Mouse (Mus musculus): Measurements from ENCODE around the gene Mvb12b. TPM values are rescaled to one million over a fixed set of nuclear protein-coding genes. Genes with fewer than 3 reads are reported as not detected.
"Not testable (repeated sequence)": the region's sequence is repeated elsewhere in the genome, so short reads cannot be mapped to it uniquely, and the experiment has no call there.

Gene Mvb12b
- polyA plus RNA-seq, 1 experiment from 2014 or later, result 19.0 TPM

- peaks cover 27% of the 10 kb centered on the region for H3K4me1 ChIP-seq
- no peaks in the 10 kb centered on the region for H3K36me3 ChIP-seq
- no peak overlapping the region for H3K4me3 ChIP-seq
- no peaks in the 10 kb centered on the region for H3K9me3 ChIP-seq (replicated peaks)
- H3K27me3 ChIP-seq (ENCODE audit: low read depth, poor library complexity, severe bottlenecking), result peaks cover 2% of the 10 kb centered on the region
- no peak overlapping the region for H3K27ac ChIP-seq (replicated peaks)
- 81% methylated on average over 3 of the region's 3 CpGs for WGBS
- no peak for DNase-seq (ENCODE audit: low spot score)
These were observed 26.6 kb upstream of the Mvb12b start for GRCm38 (mm10) chr2:33914334-33914733.

- H3K27ac ChIP-seq (replicated peaks); H3K4me3 ChIP-seq; H3K27me3 ChIP-seq (ENCODE audit: low read depth, poor library complexity, severe bottlenecking); DNase-seq (ENCODE audit: low spot score); H3K36me3 ChIP-seq; H3K9me3 ChIP-seq (replicated peaks): not testable (repeated sequence)
- H3K4me1 ChIP-seq, result peaks cover 21% of the 10 kb centered on the region
- 70% methylated on average over 1 of the region's 1 CpGs for WGBS
These were observed 25.9 kb upstream of the Mvb12b start for GRCm38 (mm10) chr2:33913598-33913997.

- 70% methylated on average over 3 of the region's 3 CpGs for WGBS
- H3K9me3 ChIP-seq (replicated peaks), result no peaks in the 10 kb centered on the region
These were observed 25.0 kb upstream of the Mvb12b start for GRCm38 (mm10) chr2:33912741-33913140.

GRCm38 (mm10) chr2:33908374-33908773 is 20.6 kb upstream of the Mvb12b start:
- Histone ChIP-seq H3K36me3 (no peaks in the 10 kb centered on the region), H3K4me3 (no peak overlapping the region), H3K9me3 (replicated peaks) (no peaks in the 10 kb centered on the region), H3K27ac (replicated peaks) (no peak overlapping the region; the same call in 1 of the 2 replicates), H3K27me3 (ENCODE audit: low read depth, poor library complexity, severe bottlenecking) (no peaks in the 10 kb centered on the region), H3K4me1 (peaks cover 9% of the 10 kb centered on the region; the same call in 1 of the 2 replicates)
- WGBS, result 72% methylated on average over 8 of the region's 8 CpGs
- DNase-seq (ENCODE audit: low spot score), result no peak

More at GRCm38 (mm10) chr2:33912741-33913140, 25.0 kb upstream of the Mvb12b start:
- no peaks in the 10 kb centered on the region for H3K27me3 ChIP-seq (ENCODE audit: low read depth, poor library complexity, severe bottlenecking)
- H3K4me1 ChIP-seq, result peaks cover 24% of the 10 kb centered on the region
- no peak overlapping the region for H3K4me3 ChIP-seq
- DNase-seq (ENCODE audit: low spot score), result no peak
- H3K36me3 ChIP-seq, result no peaks in the 10 kb centered on the region
- H3K27ac ChIP-seq (replicated peaks), result 0 out of 2 replicates have a peak overlapping the region, but pooled peaks have one; percentile 28

- 92% methylated on average over 6 of the region's 6 CpGs for WGBS
- no peaks in the 10 kb centered on the region for H3K36me3 ChIP-seq
- DNase-seq (ENCODE audit: low spot score), result no peak
- no peaks in the 10 kb centered on the region for H3K9me3 ChIP-seq (replicated peaks)
- no peak overlapping the region for H3K27ac ChIP-seq (replicated peaks)
- no peaks in the 10 kb centered on the region for H3K27me3 ChIP-seq (ENCODE audit: low read depth, poor library complexity, severe bottlenecking)
- H3K4me1 ChIP-seq, result peaks cover 5% of the 10 kb centered on the region; the same call in 1 of the 2 replicates
- no peak overlapping the region for H3K4me3 ChIP-seq
These were observed 19.4 kb upstream of the Mvb12b start for GRCm38 (mm10) chr2:33907174-33907573.

- no peak overlapping the region for H3K27ac ChIP-seq (replicated peaks)
- H3K4me1 ChIP-seq, result peaks cover 3% of the 10 kb centered on the region; the same call in 1 of the 2 replicates
- no peak overlapping the region for H3K4me3 ChIP-seq
- 88% methylated on average over 3 of the region's 3 CpGs for WGBS
- 0 out of 2 replicates have a peak, but pooled peaks cover 3% of the 10 kb centered on the region for H3K9me3 ChIP-seq (replicated peaks)
- no peaks in the 10 kb centered on the region for H3K36me3 ChIP-seq
- DNase-seq (ENCODE audit: low spot score), result no peak
- H3K27me3 ChIP-seq (ENCODE audit: low read depth, poor library complexity, severe bottlenecking), result no peaks in the 10 kb centered on the region
These were observed 8.1 kb upstream of the Mvb12b start for GRCm38 (mm10) chr2:33895829-33896228.

GRCm38 (mm10) chr2:33893151-33893550 is 5.4 kb upstream of the Mvb12b start:
- Histone ChIP-seq H3K4me3 (no peak overlapping the region), H3K27me3 (ENCODE audit: low read depth, poor library complexity, severe bottlenecking) (no peaks in the 10 kb centered on the region), H3K9me3 (replicated peaks) (0 out of 2 replicates have a peak, but pooled peaks cover 3% of the 10 kb centered on the region), H3K4me1 (peaks cover 3% of the 10 kb centered on the region; the same call in 1 of the 2 replicates), H3K27ac (replicated peaks) (no peak overlapping the region), H3K36me3 (no peaks in the 10 kb centered on the region)
- no peak for DNase-seq (ENCODE audit: low spot score)
- WGBS, result 85% methylated on average over 3 of the region's 3 CpGs

GRCm38 (mm10) chr2:33892354-33892753 is 4.6 kb upstream of the Mvb12b start:
- Histone ChIP-seq H3K4me3 (no peak overlapping the region), H3K27ac (replicated peaks) (no peak overlapping the region), H3K27me3 (ENCODE audit: low read depth, poor library complexity, severe bottlenecking) (no peaks in the 10 kb centered on the region), H3K4me1 (peaks cover 9% of the 10 kb centered on the region), H3K9me3 (replicated peaks) (0 out of 2 replicates have a peak, but pooled peaks cover 3% of the 10 kb centered on the region), H3K36me3 (no peaks in the 10 kb centered on the region)
- WGBS, result 80% methylated on average over 7 of the region's 7 CpGs
- DNase-seq (ENCODE audit: low spot score), result no peak

GRCm38 (mm10) chr2:33888100-33888385 is 297 bp upstream of the Mvb12b start:
- no peak for DNase-seq (ENCODE audit: low spot score)
- WGBS, result 62% methylated on average over 6 of the region's 6 CpGs
- H3K36me3 ChIP-seq, result no peaks in the 10 kb centered on the region
- peaks cover 36% of the 10 kb centered on the region for H3K4me1 ChIP-seq
- peaks cover 7% of the 10 kb centered on the region; the same call in 1 of the 2 replicates for H3K27me3 ChIP-seq (ENCODE audit: low read depth, poor library complexity, severe bottlenecking)
- peak overlapping the region; percentile 98 for H3K27ac ChIP-seq (replicated peaks)
- H3K9me3 ChIP-seq (replicated peaks), result 0 out of 2 replicates have a peak, but pooled peaks cover 3% of the 10 kb centered on the region
- peak overlapping the region; percentile 95 for H3K4me3 ChIP-seq

- peaks cover 39% of the 10 kb centered on the region for H3K4me1 ChIP-seq
- peak; percentile 63 for DNase-seq (ENCODE audit: low spot score)
- WGBS, result 2% methylated on average over 49 of the region's 51 CpGs
These were observed 1.1 kb downstream of the Mvb12b start for GRCm38 (mm10) chr2:33886386-33887327.

GRCm38 (mm10) chr2:33885264-33885651 is 2.5 kb downstream of the Mvb12b start:
- peaks cover 9% of the 10 kb centered on the region; the same call in 1 of the 2 replicates for H3K36me3 ChIP-seq
- no peaks in the 10 kb centered on the region for H3K9me3 ChIP-seq (replicated peaks)
- DNase-seq (ENCODE audit: low spot score), result no peak
- H3K4me3 ChIP-seq, result peak overlapping the region; percentile 95; the same call in 1 of the 2 replicates
- peak overlapping the region; percentile 98 for H3K27ac ChIP-seq (replicated peaks)
- peaks cover 19% of the 10 kb centered on the region; the same call in 1 of the 2 replicates for H3K27me3 ChIP-seq (ENCODE audit: low read depth, poor library complexity, severe bottlenecking)
- peaks cover 45% of the 10 kb centered on the region for H3K4me1 ChIP-seq
- WGBS, result 96% methylated on average over 3 of the region's 3 CpGs

More at GRCm38 (mm10) chr2:33886386-33887327, 1.1 kb downstream of the Mvb12b start:
- Histone ChIP-seq H3K27me3 (ENCODE audit: low read depth, poor library complexity, severe bottlenecking) (peaks cover 7% of the 10 kb centered on the region; the same call in 1 of the 2 replicates), H3K36me3 (0 out of 2 replicates have a peak, but pooled peaks cover under 1% of the 10 kb centered on the region), H3K4me3 (peak overlapping the region; percentile 95), H3K27ac (replicated peaks) (peak overlapping the region; percentile 98), H3K9me3 (replicated peaks) (0 out of 2 replicates have a peak, but pooled peaks cover 3% of the 10 kb centered on the region)

GRCm38 (mm10) chr2:33884623-33885263 is 3.0 kb downstream of the Mvb12b start:
- WGBS, result 91% methylated on average over 7 of the region's 7 CpGs
- Histone ChIP-seq H3K4me1 (peaks cover 50% of the 10 kb centered on the region), H3K27me3 (ENCODE audit: low read depth, poor library complexity, severe bottlenecking) (peaks cover 24% of the 10 kb centered on the region; the same call in 1 of the 2 replicates), H3K4me3 (peak overlapping the region; percentile 95; the same call in 1 of the 2 replicates), H3K27ac (replicated peaks) (peak overlapping the region; percentile 98), H3K36me3 (peaks cover 9% of the 10 kb centered on the region; the same call in 1 of the 2 replicates), H3K9me3 (replicated peaks) (no peaks in the 10 kb centered on the region)
- DNase-seq (ENCODE audit: low spot score), result no peak

Data from midbrain, embryonic 10.5 days (tissue).